Mouse (Mus musculus): ENCODE results near the gene Mat1a. TPM values are rescaled to one million over a fixed set of nuclear protein-coding genes. Genes with fewer than 3 reads are reported as not detected.

The Mat1a gene
- not detected for total RNA-seq (2023)

GRCm38 (mm10) chr14:41104853-41105444 lies at the start of gene Mat1a:
Gene Mat1a, plus strand, starts transcription at chr14:41105035.

DNA sequence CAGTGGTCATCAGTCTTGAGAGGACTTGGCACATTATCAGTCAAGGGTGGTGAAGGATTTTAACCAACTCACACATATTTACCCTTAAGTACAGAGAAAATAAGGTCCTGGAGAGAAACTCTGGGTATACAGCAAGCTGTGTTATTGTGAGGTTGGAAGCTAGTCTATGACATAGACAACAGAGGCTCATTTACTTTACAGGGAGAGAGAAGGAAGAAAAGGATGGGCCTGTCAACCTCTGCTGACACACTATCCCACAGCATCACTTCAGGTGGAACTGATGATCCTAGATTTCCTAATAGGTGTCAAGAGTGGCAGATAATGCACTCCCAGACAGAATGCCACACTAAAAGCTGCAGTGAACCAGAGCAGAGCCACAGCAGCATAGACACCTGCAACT lies 35.7 kb upstream of the Mat1a start, which contains the start of gene Dydc2:
Gene Dydc2, minus strand, starts transcription at position 101 of the 400 bp plus-strand sequence.

DNA sequence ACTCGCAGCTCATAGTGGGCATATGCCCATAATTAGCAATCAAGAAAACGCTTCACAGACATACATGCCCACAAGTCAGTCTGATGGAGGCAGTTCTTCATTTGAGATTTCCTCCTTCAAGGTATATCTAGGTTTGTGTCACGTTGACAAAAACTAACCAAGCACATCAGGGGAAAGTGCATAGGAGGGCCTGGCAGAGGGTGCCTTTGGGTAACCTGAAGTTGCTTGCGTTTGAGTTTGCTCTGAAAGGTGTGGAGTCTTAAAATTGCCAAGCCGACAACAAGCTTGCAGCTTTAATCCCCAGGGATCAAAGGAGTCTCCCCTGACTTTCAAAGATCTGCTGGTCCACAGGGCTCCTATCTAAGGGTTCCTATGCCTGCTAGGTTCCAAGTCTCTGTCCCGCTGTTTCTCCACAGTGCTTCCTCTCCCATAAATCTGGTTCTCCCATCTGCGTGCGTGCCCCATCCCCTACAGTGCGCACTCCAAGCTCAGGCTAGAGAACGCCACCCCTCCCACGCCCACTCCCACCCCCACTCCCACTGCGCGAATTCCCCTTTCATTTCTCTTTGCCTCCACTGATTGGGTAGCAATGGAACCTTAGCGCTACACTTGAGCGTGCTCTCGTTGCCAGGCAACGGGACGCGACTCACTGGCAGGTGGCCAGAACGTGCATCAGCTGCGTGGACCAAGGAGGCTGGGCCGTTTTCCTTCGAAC lies 32.4 kb upstream of the Mat1a start, which contains the start of gene Dydc1:
Gene Dydc1, plus strand, starts transcription at position 683 of the 715 bp plus-strand sequence.

DNA sequence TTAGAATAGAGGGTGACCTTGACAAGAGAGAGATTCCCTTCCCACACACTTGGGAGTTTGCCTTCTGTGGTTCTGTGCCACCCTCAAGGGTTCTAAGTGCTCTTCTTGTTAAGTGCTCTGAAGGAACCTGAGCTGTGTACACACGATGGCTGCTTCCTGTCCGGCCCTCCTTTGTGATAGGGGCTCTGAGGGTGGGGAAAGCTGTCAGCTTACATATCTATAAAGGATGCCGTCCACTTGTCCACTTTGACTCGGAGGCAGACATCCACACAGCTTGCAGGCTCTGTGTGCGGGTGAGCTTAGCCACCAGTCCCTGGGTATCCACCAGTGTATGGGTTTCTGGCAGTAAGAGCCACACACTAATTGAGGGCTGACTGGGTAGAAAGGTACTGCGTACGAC lies 26.7 kb downstream of the Mat1a start, which contains the start of gene Sftpa1:
Gene Sftpa1, plus strand, starts transcription at position 243 of the 400 bp plus-strand sequence.

DNA sequence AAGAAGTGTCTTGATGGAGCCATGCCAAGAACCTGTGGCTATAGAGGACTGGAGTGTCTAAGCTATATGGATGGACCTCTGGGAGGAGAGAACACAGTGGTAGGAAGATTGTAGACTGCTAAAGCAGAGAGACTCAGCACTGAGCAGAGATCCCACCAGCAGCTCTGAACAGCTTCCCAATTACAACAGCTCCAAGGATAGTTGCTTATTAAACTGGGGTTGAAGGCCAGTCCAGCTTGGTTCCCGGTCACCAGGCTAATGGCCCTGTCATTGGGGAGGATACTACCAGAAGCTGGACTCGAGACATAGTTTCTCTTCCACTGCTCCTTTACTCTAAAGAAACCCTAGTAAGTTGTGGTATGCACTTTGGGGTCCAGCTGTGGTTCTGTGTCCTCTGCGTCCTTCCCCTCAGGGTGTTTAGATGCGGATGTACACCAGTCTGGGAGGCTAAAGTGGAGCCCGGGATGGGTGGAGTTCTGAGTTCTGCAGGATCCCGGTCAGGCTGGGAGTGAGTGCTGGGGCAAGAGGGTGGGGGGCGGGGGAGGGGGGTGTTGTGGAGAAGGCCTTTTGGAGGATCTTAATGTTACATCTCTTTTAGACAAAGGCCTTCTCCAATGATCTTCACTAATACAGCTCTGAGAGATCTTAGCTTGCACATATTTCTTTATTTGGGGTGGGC lies 46.5 kb downstream of the Mat1a start, which contains the start of gene Mbl1:
Gene Mbl1, plus strand, starts transcription at position 239 of the 679 bp plus-strand sequence.

Other genes with a start within 250 kb of the Mat1a start
- gene Sh2d4b, start 211.8 kb upstream of the Mat1a start, total RNA-seq (2023) = 1 to 10 TPM in 1 of 2 experiments, under 1 TPM in 1; 0.99 to 1.6 TPM
- 100 to 1,000 TPM in 1 of 2 experiments, 10 to 100 TPM in 1; 90.2 to 101 TPM for gene Tspan14, start 138.2 kb upstream of the Mat1a start, total RNA-seq (2023)
- 1 to 10 TPM; 2.5 to 6.6 TPM for gene Fam213a, start 91.2 kb upstream of the Mat1a start, total RNA-seq (2023)
- not detected for gene Dydc2, start 35.8 kb upstream of the Mat1a start, total RNA-seq (2023)
- not detected for gene Dydc1, start 32.1 kb upstream of the Mat1a start, total RNA-seq (2023)
- not detected for gene Sftpa1, start 26.7 kb downstream of the Mat1a start, total RNA-seq (2023)
- not detected for gene Mbl1, start 46.4 kb downstream of the Mat1a start, total RNA-seq (2023)
- gene Sftpd, start 80.1 kb downstream of the Mat1a start, total RNA-seq (2023) = not detected
- not detected for gene Gm2832, start 173.8 kb downstream of the Mat1a start, total RNA-seq (2023)
- not detected for gene Gm5798, start 243.6 kb downstream of the Mat1a start, total RNA-seq (2023)

Data from neutrophil, adult 83 days (primary cell).